Mouse (Mus musculus) embryo, embryonic 10 days (tissue): ENCODE results near the gene Arid1a.
"Not testable (repeated sequence)": the region's sequence is repeated elsewhere in the genome, so short reads cannot be mapped to it uniquely, and the experiment has no call there.

Source experiments
- DNase-seq: peaks from one replicate; pipeline ENCODE4 v3.0.0-alpha.2; 2015; ENCODE audit warnings: low spot score

The Arid1a gene

GRCm38 (mm10) chr4:133651986-133652385, 104.6 kb downstream of the Arid1a start:
- no peak for DNase-seq

GRCm38 (mm10) chr4:133651445-133651844, 105.1 kb downstream of the Arid1a start:
- DNase-seq = no peak

- DNase-seq = peak; percentile 82
Observed at GRCm38 (mm10) chr4:133649989-133650699, 106.4 kb downstream of the Arid1a start, which contains the start of gene Zdhhc18. TSS of gene Zdhhc18 (minus strand) at chr4:133650154.

GRCm38 (mm10) chr4:133649464-133649863, 107.1 kb downstream of the Arid1a start:
- DNase-seq = not testable (repeated sequence)

- no peak for DNase-seq
Observed at GRCm38 (mm10) chr4:133645680-133646079, 110.9 kb downstream of the Arid1a start.

GRCm38 (mm10) chr4:133645195-133645594, 111.4 kb downstream of the Arid1a start:
- DNase-seq = no peak

- DNase-seq = no peak
Observed at GRCm38 (mm10) chr4:133634043-133634410, 122.5 kb downstream of the Arid1a start.

GRCm38 (mm10) chr4:133633332-133634042, 123.1 kb downstream of the Arid1a start:
- peak; percentile 85 for DNase-seq

- DNase-seq = no peak
Observed at GRCm38 (mm10) chr4:133632483-133633327, 123.9 kb downstream of the Arid1a start.

- DNase-seq = no peak
Observed at GRCm38 (mm10) chr4:133631769-133632411, 124.7 kb downstream of the Arid1a start.

GRCm38 (mm10) chr4:133631071-133631768, 125.3 kb downstream of the Arid1a start:
- no peak for DNase-seq

- DNase-seq = no peak
Observed at GRCm38 (mm10) chr4:133630326-133630920, 126.1 kb downstream of the Arid1a start.

GRCm38 (mm10) chr4:133629191-133629590, 127.4 kb downstream of the Arid1a start:
- no peak for DNase-seq
